Mouse (Mus musculus): Measurements from ENCODE around the gene Cdc14b.

The Cdc14b gene

GRCm38 (mm10) chr13:64233139-64233538 is 42.0 kb downstream of the Cdc14b start:
- DNase-seq, result no peak

- DNase-seq, result no peak
These were observed 48.4 kb downstream of the Cdc14b start for GRCm38 (mm10) chr13:64226725-64227124.

GRCm38 (mm10) chr13:64225738-64226137 is 49.4 kb downstream of the Cdc14b start:
- no peak for DNase-seq

- DNase-seq, result no peak
These were observed 60.2 kb downstream of the Cdc14b start for GRCm38 (mm10) chr13:64214891-64215290.

GRCm38 (mm10) chr13:64211995-64212603 is 63.0 kb downstream of the Cdc14b start:
- DNase-seq, result no peak

- DNase-seq, result no peak
These were observed 66.9 kb downstream of the Cdc14b start for GRCm38 (mm10) chr13:64208146-64208545.

GRCm38 (mm10) chr13:64205186-64205585 is 69.9 kb downstream of the Cdc14b start:
- no peak for DNase-seq

GRCm38 (mm10) chr13:64204726-64205125 is 70.4 kb downstream of the Cdc14b start:
- DNase-seq, result peak; percentile 75

GRCm38 (mm10) chr13:64200911-64201310 is 74.2 kb downstream of the Cdc14b start:
- no peak for DNase-seq

- no peak for DNase-seq
These were observed 76.8 kb downstream of the Cdc14b start for GRCm38 (mm10) chr13:64198310-64198709.

- no peak for DNase-seq
These were observed 77.2 kb downstream of the Cdc14b start for GRCm38 (mm10) chr13:64197899-64198298.

- no peak for DNase-seq
These were observed 88.0 kb downstream of the Cdc14b start for GRCm38 (mm10) chr13:64187065-64187464.

- no peak for DNase-seq
These were observed 88.6 kb downstream of the Cdc14b start for GRCm38 (mm10) chr13:64186516-64186915.

GRCm38 (mm10) chr13:64185586-64185985 is 89.5 kb downstream of the Cdc14b start:
- no peak for DNase-seq

- DNase-seq, result no peak
These were observed 89.9 kb downstream of the Cdc14b start for GRCm38 (mm10) chr13:64185176-64185575.

- no peak for DNase-seq
These were observed 90.7 kb downstream of the Cdc14b start for GRCm38 (mm10) chr13:64184361-64184760.

- DNase-seq, result no peak
These were observed 91.5 kb downstream of the Cdc14b start for GRCm38 (mm10) chr13:64183583-64183982.

GRCm38 (mm10) chr13:64182091-64182490 is 93.0 kb downstream of the Cdc14b start:
- no peak for DNase-seq

GRCm38 (mm10) chr13:64180888-64181287 is 94.2 kb downstream of the Cdc14b start:
- peak; percentile 74 for DNase-seq

- no peak for DNase-seq
These were observed 94.8 kb downstream of the Cdc14b start for GRCm38 (mm10) chr13:64180300-64180699.

GRCm38 (mm10) chr13:64178746-64179652 is 96.1 kb downstream of the Cdc14b start:
- DNase-seq, result no peak

- DNase-seq, result no peak
These were observed 97.1 kb downstream of the Cdc14b start for GRCm38 (mm10) chr13:64178000-64178399.

- DNase-seq, result no peak
These were observed 105.3 kb downstream of the Cdc14b start for GRCm38 (mm10) chr13:64169746-64170145.

GRCm38 (mm10) chr13:64163147-64163715 is 111.9 kb downstream of the Cdc14b start:
- no peak for DNase-seq

Data from thymus, postnatal 4 days (tissue).